Mouse (Mus musculus) activated CD4-positive, CD25-positive, alpha-beta regulatory T cell (primary cell): ENCODE data around the gene Pygb. TPM values are rescaled to one million over a fixed set of nuclear protein-coding genes. Genes with fewer than 3 reads are reported as not detected.

ENCODE experiments used
- polyA plus RNA-seq, 2 experiments: library from polyadenylated mRNA; unstranded; fragments of 100-300 nt; shearing (Covaris generic); gene quantifications; one replicate each; pipeline ENCODE4 v1.2.1; 2017

Pygb gene
- polyA plus RNA-seq, result 10 to 100 TPM; 40.7 to 82.0 TPM

DNA sequence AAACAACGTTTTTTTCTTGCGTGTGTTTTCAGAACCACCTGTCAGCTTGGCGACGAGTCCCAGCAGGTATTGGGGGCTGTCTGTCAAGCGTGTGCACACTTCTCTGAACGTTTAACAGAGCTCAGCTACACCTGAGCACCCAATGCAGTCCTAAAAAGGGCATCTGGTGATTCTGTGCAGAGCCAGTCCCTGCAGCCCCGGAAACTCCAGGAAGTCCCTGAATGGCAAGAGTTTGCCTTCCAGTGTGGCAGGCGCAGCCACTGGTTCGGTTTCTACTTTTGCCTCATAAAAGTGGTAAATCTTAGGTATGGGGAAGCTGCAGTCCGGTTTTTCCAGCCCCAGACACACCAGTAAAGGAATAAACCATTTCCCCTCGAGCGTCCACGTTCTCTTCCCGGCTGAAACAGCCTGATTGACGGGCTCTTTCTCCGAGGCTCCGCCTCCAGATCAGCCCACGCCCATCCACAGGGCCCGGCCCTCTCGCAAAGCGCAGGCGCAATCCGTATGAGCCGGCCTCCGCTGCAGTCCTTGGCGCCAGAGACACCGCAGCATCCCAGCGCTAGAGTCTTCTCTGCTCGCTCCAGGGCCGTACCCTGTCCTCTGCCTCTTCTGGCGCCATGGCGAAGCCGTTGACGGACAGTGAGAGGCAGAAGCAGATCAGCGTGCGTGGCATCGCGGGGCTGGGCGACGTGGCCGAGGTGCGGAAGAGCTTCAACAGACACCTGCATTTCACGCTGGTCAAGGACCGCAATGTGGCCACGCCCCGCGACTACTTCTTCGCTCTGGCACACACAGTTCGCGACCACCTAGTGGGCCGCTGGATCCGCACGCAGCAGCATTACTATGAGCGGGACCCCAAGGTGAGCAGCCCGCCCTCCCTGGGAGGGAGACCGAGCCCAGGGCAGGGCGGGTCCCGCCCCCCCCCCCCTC is at the start of gene Pygb:
Gene Pygb (plus strand): TSS at position 485 of the 930 bp plus-strand sequence.

DNA sequence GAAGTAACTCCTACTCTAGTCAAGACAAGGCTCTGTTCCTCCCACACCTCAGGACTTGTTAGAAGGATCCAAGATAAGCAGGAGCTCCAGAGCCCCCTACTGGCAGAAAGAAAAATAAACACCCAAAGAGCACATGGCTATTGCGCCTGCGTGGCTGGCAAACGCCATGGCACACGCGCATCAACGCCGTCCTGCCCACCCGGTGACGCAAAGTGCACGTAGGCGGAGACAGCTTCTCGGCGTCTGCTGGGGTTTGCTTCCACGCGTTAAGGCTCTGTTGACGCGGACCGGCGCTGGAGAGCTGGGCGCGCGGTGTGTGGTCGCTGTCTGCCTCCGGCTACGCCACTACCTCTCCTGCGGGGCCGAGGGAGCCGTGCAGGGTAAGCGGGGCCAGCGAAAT is 37.7 kb upstream of the Pygb start, which contains the start of gene Entpd6:
Gene Entpd6 (plus strand): TSS at position 189 of the 400 bp plus-strand sequence.

Other genes with a start within 250 kb of the Pygb start
- gene Cst7, start 216.3 kb upstream of the Pygb start, polyA plus RNA-seq, result 100 to 1,000 TPM; 142 to 240 TPM
- 10 to 100 TPM; 28.6 to 53.8 TPM for gene Apmap, start 178.2 kb upstream of the Pygb start, polyA plus RNA-seq
- 10 to 100 TPM; 42.0 to 54.2 TPM for gene Acss1, start 118.2 kb upstream of the Pygb start, polyA plus RNA-seq
- gene Vsx1, start 97.4 kb upstream of the Pygb start, polyA plus RNA-seq, result under 1 TPM in 1 of 2 experiments, not detected in 1; 0.12 TPM
- 10 to 100 TPM; 40.9 to 41.1 TPM for gene Entpd6, start 37.7 kb upstream of the Pygb start, polyA plus RNA-seq
- gene Abhd12, start 118.0 kb downstream of the Pygb start, polyA plus RNA-seq, result 10 to 100 TPM; 74.7 to 79.5 TPM
- gene Gins1, start 118.7 kb downstream of the Pygb start, polyA plus RNA-seq, result 1 to 10 TPM; 6.0 to 9.2 TPM